Mouse (Mus musculus): Measurements from ENCODE around the gene Rhcg.

DNA sequence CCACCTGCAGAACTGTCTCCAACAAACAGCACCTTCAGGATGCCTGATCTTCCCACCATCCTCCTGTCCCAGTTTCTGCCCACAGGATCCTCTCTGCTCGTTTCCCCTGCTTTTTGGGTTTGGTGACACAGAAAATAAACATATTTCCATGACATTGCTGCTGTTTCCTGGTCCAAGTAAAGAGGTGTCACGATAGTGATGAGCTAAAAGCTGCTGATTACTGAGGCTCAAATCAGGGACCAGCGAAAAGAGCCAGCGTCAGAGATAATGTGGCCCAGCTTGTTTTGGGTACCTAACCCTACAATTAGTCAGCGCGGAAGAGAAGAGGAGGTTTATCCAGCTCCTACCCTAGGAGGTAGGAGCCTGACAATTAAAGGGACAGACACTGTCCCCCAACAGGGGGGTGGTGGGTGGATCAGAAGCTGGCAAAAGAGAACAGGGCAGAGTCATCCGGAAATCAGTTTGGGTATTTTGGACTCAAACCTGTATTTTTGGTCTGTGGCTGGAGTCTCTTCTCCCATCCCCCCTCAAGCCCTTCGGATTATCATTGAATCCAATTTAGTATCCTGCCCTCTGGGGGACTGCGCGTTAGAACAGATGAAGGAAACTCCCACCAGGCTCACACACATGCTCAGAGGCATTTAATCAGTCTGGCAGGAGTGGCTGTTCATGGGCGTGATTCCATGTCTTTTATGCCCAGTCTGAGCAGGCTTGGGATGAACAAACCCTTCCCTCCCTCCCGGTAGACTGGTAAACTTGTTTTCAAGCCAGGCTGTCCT is 40.2 kb downstream of the Rhcg start:
- TF ChIP-seq POLR2A (IDR thresholded peaks at IDR 0.05; ENCODE audit: control insufficient read depth, low read depth, low read length) (no peak), CTCF (IDR thresholded peaks at IDR 0.05; ENCODE audit: control insufficient read depth, insufficient read depth, insufficient replicate concordance, low read depth, low read length) (no peak)

Data from testis, adult 2 months (tissue).